Mouse (Mus musculus): Measurements from ENCODE around the gene Tmem45a.

Gene Tmem45a

GRCm38 (mm10) chr16:56795481-56796139 lies 90.4 kb downstream of the Tmem45a start, which contains the start of gene Adgrg7:
Gene Adgrg7, minus strand, starts transcription at chr16:56795855.
- DNase-seq, result no peak

GRCm38 (mm10) chr16:56794383-56795144 lies 91.4 kb downstream of the Tmem45a start:
- no peak for DNase-seq

GRCm38 (mm10) chr16:56793778-56794177 lies 92.2 kb downstream of the Tmem45a start:
- DNase-seq, result no peak

GRCm38 (mm10) chr16:56785943-56786342 lies 100.0 kb downstream of the Tmem45a start:
- DNase-seq, result no peak

GRCm38 (mm10) chr16:56771163-56772105 lies 114.5 kb downstream of the Tmem45a start:
- no peak for DNase-seq

All from right cerebral cortex, postnatal 14 days (tissue).